Mouse (Mus musculus) lung, adult 2 months (tissue): ENCODE results near the gene Gm21083.
"Not testable (repeated sequence)": the region's sequence is repeated elsewhere in the genome, so short reads cannot be mapped to it uniquely, and the experiment has no call there.

ENCODE experiments used
- CTCF ChIP-seq: fragments of 200-500 bp; IDR thresholded peaks from 2 replicates; pipeline ENCODE4 v1.5.1; 2011; ENCODE audit warnings: mild to moderate bottlenecking, low read length, control low read depth; ENCODE audit not compliant: insufficient read depth
- POLR2A ChIP-seq: fragments of 200-500 bp; IDR thresholded peaks from 2 replicates; pipeline ENCODE4 v1.6.1; 2011; ENCODE audit warnings: low read depth, mild to moderate bottlenecking, control low read depth, low read length, borderline replicate concordance; ENCODE audit errors: extremely low read depth

DNA sequence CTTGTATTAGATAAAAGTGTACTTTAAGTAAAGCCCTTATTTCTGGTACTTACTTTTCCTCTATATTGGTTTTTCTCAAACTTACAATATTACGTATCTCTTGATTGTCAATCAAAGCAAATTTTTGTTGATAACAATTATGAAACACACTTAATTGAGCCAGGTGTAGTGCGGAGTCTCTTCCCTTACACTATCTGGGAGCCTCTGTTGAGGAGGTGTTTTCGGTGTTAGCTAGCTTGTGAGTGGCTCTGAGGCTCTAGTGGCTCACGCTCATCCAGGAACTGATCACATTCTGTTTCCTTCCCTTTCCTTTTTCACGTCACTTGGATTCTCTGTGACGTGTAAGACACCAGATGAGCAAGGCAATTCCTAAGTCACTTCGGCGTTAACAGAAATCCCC lies 26.5 kb downstream of the Gm21083 start:
- not testable (repeated sequence) for TF ChIP-seq CTCF, POLR2A
